Mouse (Mus musculus): Measurements from ENCODE around the gene Epn3.

Gene Epn3

GRCm38 (mm10) chr11:94498093-94498996 is 1.4 kb downstream of the Epn3 start:
- DNase-seq (ENCODE audit: low read depth, low spot score) = no peak

GRCm38 (mm10) chr11:94495415-94495814 is 4.4 kb downstream of the Epn3 start:
- DNase-seq (ENCODE audit: low read depth, low spot score) = no peak

- DNase-seq (ENCODE audit: low read depth, low spot score) = no peak
Observed at GRCm38 (mm10) chr11:94491749-94492099, 8.1 kb downstream of the Epn3 start.

GRCm38 (mm10) chr11:94491035-94491748 is 8.6 kb downstream of the Epn3 start:
- no peak for DNase-seq (ENCODE audit: low read depth, low spot score)

GRCm38 (mm10) chr11:94489745-94490144 is 10.0 kb downstream of the Epn3 start:
- DNase-seq (ENCODE audit: low read depth, low spot score) = no peak

GRCm38 (mm10) chr11:94488767-94489533 is 10.8 kb downstream of the Epn3 start:
- no peak for DNase-seq (ENCODE audit: low read depth, low spot score)

GRCm38 (mm10) chr11:94486001-94486400 is 13.8 kb downstream of the Epn3 start, which contains the start of gene Spata20:
Gene Spata20, minus strand, starts transcription at chr11:94486179.
- peak; percentile 31 for DNase-seq (ENCODE audit: low read depth, low spot score)

- DNase-seq (ENCODE audit: low read depth, low spot score) = no peak
Observed at GRCm38 (mm10) chr11:94485223-94485622, 14.6 kb downstream of the Epn3 start.

- DNase-seq (ENCODE audit: low read depth, low spot score) = no peak
Observed at GRCm38 (mm10) chr11:94484636-94485035, 15.1 kb downstream of the Epn3 start.

GRCm38 (mm10) chr11:94483921-94484320 is 15.9 kb downstream of the Epn3 start:
- no peak for DNase-seq (ENCODE audit: low read depth, low spot score)

GRCm38 (mm10) chr11:94483436-94483835 is 16.3 kb downstream of the Epn3 start:
- DNase-seq (ENCODE audit: low read depth, low spot score) = no peak

- no peak for DNase-seq (ENCODE audit: low read depth, low spot score)
Observed at GRCm38 (mm10) chr11:94482738-94483137, 17.0 kb downstream of the Epn3 start.

- no peak for DNase-seq (ENCODE audit: low read depth, low spot score)
Observed at GRCm38 (mm10) chr11:94481963-94482362, 17.8 kb downstream of the Epn3 start.

- no peak for DNase-seq (ENCODE audit: low read depth, low spot score)
Observed at GRCm38 (mm10) chr11:94480382-94480781, 19.4 kb downstream of the Epn3 start.

GRCm38 (mm10) chr11:94477651-94478050 is 22.1 kb downstream of the Epn3 start:
- no peak for DNase-seq (ENCODE audit: low read depth, low spot score)

GRCm38 (mm10) chr11:94475722-94476121 is 24.1 kb downstream of the Epn3 start:
- DNase-seq (ENCODE audit: low read depth, low spot score) = no peak

GRCm38 (mm10) chr11:94474544-94474910 is 25.2 kb downstream of the Epn3 start:
- no peak for DNase-seq (ENCODE audit: low read depth, low spot score)

GRCm38 (mm10) chr11:94473707-94474543 is 25.8 kb downstream of the Epn3 start, which contains the start of gene Cacna1g:
Gene Cacna1g, minus strand, starts transcription at chr11:94474198.
- DNase-seq (ENCODE audit: low read depth, low spot score) = no peak

GRCm38 (mm10) chr11:94472916-94473706 is 26.7 kb downstream of the Epn3 start:
- DNase-seq (ENCODE audit: low read depth, low spot score) = no peak

GRCm38 (mm10) chr11:94472585-94472915 is 27.2 kb downstream of the Epn3 start:
- DNase-seq (ENCODE audit: low read depth, low spot score) = no peak
